Mouse (Mus musculus): ENCODE measurements around the gene Rere. TPM values are rescaled to one million over a fixed set of nuclear protein-coding genes. Genes with fewer than 3 reads are reported as not detected.
A peak's percentile ranks its signal among the peaks of the same experiment; 100 is the strongest.

The Rere gene
- polyA plus RNA-seq, 1 experiment from 2014 or later, result 41.2 TPM

DNA sequence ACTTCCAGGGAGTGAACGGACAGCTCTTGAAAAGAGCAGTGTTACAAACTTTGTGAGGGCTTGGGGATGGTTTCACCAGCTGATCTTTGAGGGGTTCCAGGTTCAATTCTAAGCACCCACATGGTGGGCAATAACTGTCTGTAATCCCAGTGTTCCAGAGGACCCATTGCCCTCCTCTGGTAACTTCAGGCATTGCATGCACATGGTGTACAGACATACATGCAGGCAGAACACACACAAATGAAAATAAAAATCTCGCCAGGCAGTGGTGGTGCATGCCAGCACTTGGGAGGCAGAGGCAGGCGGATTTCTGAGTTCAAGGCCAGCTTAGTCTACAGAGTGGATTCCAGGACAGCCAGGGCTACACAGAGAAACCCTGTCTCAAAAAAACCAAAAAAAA lies 10.5 kb downstream of the Rere start:
- ATAC-seq (ENCODE audit: low read depth), result no peak
- H3K4me1 ChIP-seq (replicated peaks), result peaks cover 33% of the 10 kb centered on the region
- no peak overlapping the region for H3K4me2 ChIP-seq
- H3K27me3 ChIP-seq, result no peaks in the 10 kb centered on the region
- no peak overlapping the region for H3K27ac ChIP-seq (replicated peaks)
- no peak overlapping the region for H3K4me3 ChIP-seq
- H3K9me3 ChIP-seq, result no peaks in the 10 kb centered on the region
- WGBS, result 95% methylated on average over 3 of the region's 3 CpGs
- peaks cover 21% of the 10 kb centered on the region for H3K36me3 ChIP-seq
- no peak overlapping the region for H3K9ac ChIP-seq

DNA sequence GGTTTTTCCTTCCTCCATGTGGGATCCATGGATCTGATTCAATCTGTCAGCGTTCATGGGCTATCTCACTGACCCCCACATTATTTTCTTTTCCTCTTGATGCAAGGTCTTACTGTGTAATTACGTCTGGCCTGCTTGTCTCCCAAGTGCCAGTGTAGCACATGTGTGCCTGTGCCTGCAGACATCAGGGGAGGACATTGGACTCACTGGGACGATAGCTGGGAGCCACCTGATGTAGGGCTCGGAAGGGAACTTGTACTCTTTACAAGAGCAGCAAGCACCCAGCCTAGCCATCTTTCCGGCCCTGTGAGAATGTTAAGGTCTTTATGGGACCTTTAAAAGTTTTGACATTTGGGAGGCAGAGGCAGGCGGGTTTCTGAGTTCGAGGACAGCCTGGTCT lies 13.4 kb downstream of the Rere start:
- Histone ChIP-seq H3K4me3 (no peak overlapping the region), H3K9ac (no peak overlapping the region), H3K4me1 (replicated peaks) (peaks cover 16% of the 10 kb centered on the region), H3K9me3 (no peaks in the 10 kb centered on the region), H3K27me3 (no peaks in the 10 kb centered on the region), H3K36me3 (peaks cover 21% of the 10 kb centered on the region), H3K4me2 (no peak overlapping the region), H3K27ac (replicated peaks) (no peak overlapping the region)
- no peak for ATAC-seq (ENCODE audit: low read depth)
- WGBS, result 90% methylated on average over 7 of the region's 7 CpGs

DNA sequence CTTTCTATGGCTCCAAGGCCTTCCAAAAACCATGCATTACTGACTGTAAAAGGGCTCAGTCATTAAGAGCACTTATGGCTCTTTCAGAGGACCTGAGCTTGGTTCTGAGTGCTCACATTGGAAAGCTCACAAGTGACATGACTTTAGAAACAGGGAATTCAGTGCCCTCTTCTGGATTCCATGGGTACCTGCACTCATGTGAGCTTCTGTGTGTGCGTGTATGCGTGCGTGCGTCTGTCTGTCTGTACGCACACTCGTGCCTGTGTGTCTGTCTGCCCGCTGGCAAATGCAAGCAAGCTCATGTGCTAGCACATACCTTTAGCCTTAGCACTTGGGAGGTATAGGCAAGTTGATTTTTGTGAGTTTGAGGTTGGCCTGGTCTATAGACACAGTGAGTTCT lies 14.5 kb downstream of the Rere start:
- Histone ChIP-seq H3K4me3 (no peak overlapping the region), H3K9me3 (no peaks in the 10 kb centered on the region), H3K4me1 (replicated peaks) (peaks cover 15% of the 10 kb centered on the region), H3K27ac (replicated peaks) (no peak overlapping the region), H3K4me2 (no peak overlapping the region), H3K27me3 (no peaks in the 10 kb centered on the region), H3K9ac (no peak overlapping the region), H3K36me3 (peaks cover 14% of the 10 kb centered on the region)
- ATAC-seq (ENCODE audit: low read depth), result no peak
- 98% methylated on average over 7 of the region's 7 CpGs for WGBS

DNA sequence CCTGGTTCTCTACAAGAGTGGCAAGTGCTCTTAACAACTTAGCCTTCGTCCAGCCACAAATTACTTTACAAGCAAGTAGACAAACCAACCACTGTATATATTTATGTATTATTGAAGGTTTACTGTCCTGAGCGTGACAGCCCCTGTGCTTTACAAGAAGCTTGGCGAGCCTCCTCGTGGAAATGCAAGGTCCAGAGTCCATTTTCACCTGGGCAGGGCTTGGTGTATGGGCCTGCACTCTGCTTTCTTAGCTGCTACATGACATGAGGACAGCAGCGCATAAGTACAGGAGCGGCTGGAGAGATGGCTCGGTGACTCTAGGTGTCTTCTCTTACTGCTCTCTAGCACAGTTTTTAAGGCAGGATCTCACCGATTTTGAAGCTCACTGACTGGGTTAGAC lies 21.3 kb downstream of the Rere start:
- Histone ChIP-seq H3K27me3 (no peaks in the 10 kb centered on the region), H3K36me3 (no peaks in the 10 kb centered on the region), H3K9ac (no peak overlapping the region), H3K27ac (replicated peaks) (no peak overlapping the region), H3K4me3 (no peak overlapping the region), H3K4me2 (no peak overlapping the region), H3K9me3 (no peaks in the 10 kb centered on the region), H3K4me1 (replicated peaks) (peaks cover 45% of the 10 kb centered on the region)
- 94% methylated on average over 8 of the region's 8 CpGs for WGBS
- no peak for ATAC-seq (ENCODE audit: low read depth)

DNA sequence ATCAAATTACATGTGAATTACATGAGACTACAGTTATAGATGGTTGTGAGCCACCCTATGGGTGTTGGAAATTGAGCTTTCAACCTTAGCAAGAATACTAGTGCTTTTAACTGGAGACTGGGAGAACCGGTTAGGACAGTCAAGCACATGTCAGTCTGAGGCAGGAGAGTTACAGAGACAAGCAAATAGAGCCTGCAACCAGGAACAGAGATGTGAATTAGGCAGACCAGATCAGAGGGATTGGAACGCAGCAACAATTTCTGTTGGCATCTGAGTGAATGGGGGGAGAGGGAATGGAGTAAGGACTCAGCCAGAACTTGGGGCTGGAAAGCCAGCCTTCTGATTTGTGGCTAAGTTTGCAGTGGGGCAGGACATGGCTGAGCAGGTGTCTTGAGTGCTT lies 25.3 kb downstream of the Rere start:
- H3K4me3 ChIP-seq, result no peak overlapping the region
- no peak overlapping the region for H3K27ac ChIP-seq (replicated peaks)
- H3K4me1 ChIP-seq (replicated peaks), result peaks cover 74% of the 10 kb centered on the region
- no peaks in the 10 kb centered on the region for H3K9me3 ChIP-seq
- no peak overlapping the region for H3K9ac ChIP-seq
- no peaks in the 10 kb centered on the region for H3K36me3 ChIP-seq
- no peaks in the 10 kb centered on the region for H3K27me3 ChIP-seq
- WGBS, result 72% methylated on average over 2 of the region's 2 CpGs
- no peak overlapping the region for H3K4me2 ChIP-seq
- ATAC-seq (ENCODE audit: low read depth), result no peak

DNA sequence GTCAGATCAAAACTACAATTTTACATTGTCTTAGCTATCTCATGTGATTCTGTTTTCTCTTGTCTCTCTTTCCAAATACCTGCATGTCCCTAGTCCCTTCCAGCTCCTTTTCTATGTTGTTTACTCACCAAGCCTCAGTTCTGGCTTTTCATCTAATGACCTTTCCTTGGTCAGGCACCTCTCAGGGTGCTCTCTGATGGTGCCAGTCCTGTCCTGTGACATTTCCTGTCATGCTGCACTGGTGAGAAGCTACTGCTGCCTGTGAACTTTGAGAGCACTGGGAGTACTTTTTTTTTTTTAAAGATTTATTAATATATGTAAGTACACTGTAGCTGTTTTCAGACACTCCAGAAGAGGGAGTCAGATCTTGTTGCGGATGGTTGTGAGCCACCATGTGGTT lies 25.8 kb downstream of the Rere start:
- ATAC-seq (ENCODE audit: low read depth), result no peak
- Histone ChIP-seq H3K4me1 (replicated peaks) (peaks cover 78% of the 10 kb centered on the region), H3K36me3 (no peaks in the 10 kb centered on the region), H3K9me3 (no peaks in the 10 kb centered on the region), H3K27me3 (no peaks in the 10 kb centered on the region), H3K4me2 (no peak overlapping the region), H3K27ac (replicated peaks) (no peak overlapping the region), H3K4me3 (no peak overlapping the region), H3K9ac (no peak overlapping the region)
- 94% methylated on average over 1 of the region's 1 CpGs for WGBS

DNA sequence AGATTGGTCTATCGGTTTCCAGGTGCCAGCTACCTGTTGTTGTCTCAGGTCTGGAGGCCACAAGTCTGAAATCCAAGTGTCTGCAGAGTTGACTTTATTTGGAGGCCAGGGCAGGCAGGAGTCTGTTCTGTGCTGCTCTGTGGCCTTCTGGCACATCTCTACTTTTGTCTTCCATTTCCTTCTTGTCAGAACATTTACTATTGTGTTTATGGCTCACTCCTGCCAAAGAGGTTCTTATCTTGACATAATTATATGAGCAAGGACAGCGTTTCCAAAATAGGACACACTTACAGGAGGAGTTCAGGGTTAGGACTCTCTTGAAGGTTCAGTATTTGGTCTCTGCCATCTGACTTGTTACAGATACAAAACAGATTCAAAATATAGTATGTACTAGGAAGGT lies 30.0 kb downstream of the Rere start:
- Histone ChIP-seq H3K36me3 (no peaks in the 10 kb centered on the region), H3K9me3 (no peaks in the 10 kb centered on the region), H3K27me3 (no peaks in the 10 kb centered on the region), H3K4me1 (replicated peaks) (peaks cover 58% of the 10 kb centered on the region), H3K4me3 (no peak overlapping the region), H3K4me2 (no peak overlapping the region), H3K27ac (replicated peaks) (no peak overlapping the region), H3K9ac (no peak overlapping the region)
- no peak for ATAC-seq (ENCODE audit: low read depth)
- 89% methylated on average over 2 of the region's 2 CpGs for WGBS

DNA sequence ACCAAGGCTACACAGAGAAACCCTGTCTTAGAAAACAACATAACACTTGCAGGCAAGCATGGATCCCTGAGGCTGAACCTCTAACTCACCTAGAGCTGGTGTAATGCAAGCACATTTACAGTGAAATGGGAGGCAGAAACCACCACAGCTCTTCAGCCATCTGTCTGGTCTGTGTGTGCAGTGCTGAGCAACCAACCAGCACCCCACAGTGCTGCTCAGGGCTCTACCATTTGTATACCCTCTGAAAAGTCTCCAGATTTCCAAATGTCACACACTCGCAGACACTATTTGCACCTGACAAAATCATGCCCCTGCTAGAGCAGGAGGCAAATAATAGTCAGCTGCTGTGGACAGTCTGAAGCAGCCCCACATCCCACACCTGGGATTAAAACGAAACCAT lies 31.2 kb downstream of the Rere start:
- Histone ChIP-seq H3K9ac (no peak overlapping the region), H3K9me3 (no peaks in the 10 kb centered on the region), H3K4me1 (replicated peaks) (peaks cover 46% of the 10 kb centered on the region), H3K27me3 (no peaks in the 10 kb centered on the region), H3K4me2 (no peak overlapping the region), H3K27ac (replicated peaks) (peak overlapping the region; percentile 46; the same call in 1 of the 2 replicates), H3K4me3 (no peak overlapping the region), H3K36me3 (no peaks in the 10 kb centered on the region)
- no peak for ATAC-seq (ENCODE audit: low read depth)
- WGBS, result 93% methylated on average over 2 of the region's 2 CpGs

DNA sequence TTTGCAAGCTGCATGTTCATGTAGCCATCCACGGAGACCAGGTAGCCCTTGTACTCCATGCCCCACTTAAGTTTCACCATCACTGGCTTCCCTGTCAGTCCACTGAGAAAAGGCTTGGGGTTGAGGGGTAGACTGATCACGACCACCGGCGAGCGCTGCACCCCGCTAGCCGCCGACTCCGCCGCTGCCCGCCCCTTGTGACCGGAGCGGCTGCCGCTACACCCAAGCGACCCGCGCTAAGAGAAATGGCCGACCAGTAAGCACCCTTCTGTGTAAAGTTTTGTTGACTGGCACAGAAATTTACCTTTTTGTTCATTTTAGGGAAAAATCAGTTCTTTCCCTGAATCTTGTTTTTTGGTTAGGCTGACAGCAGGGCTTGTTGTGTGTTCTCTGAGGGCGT lies 33.9 kb downstream of the Rere start:
- H3K9me3 ChIP-seq, result no peaks in the 10 kb centered on the region
- no peak overlapping the region for H3K9ac ChIP-seq
- H3K4me2 ChIP-seq, result no peak overlapping the region
- no peak for ATAC-seq (ENCODE audit: low read depth)
- peaks cover 39% of the 10 kb centered on the region for H3K4me1 ChIP-seq (replicated peaks)
- H3K36me3 ChIP-seq, result no peaks in the 10 kb centered on the region
- 97% methylated on average over 19 of the region's 19 CpGs for WGBS
- H3K27me3 ChIP-seq, result no peaks in the 10 kb centered on the region
- H3K27ac ChIP-seq (replicated peaks), result no peak overlapping the region
- no peak overlapping the region for H3K4me3 ChIP-seq

DNA sequence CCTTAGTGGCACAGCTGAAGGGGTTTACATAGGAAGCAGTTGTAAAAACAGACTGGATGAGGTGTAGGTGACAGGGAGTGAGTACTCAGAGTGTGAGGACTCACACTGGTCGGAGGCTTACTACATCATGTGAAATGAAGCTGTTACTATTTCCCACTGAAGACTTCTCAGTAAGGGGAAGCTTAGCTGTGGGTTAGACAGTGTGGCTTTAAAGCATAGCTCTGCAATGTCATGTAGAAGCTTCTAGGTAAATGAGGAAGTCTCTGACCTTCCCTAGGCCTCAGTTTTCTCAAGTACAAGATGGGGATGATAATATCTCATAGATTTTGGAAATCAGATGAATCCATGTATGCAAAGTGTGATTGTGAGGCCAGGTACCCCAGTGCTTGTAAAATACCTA lies 35.1 kb downstream of the Rere start:
- H3K9me3 ChIP-seq, result no peaks in the 10 kb centered on the region
- no peak overlapping the region for H3K9ac ChIP-seq
- ATAC-seq (ENCODE audit: low read depth), result no peak
- H3K27ac ChIP-seq (replicated peaks), result no peak overlapping the region
- no peak overlapping the region for H3K4me2 ChIP-seq
- no peaks in the 10 kb centered on the region for H3K27me3 ChIP-seq
- H3K4me1 ChIP-seq (replicated peaks), result peaks cover 31% of the 10 kb centered on the region
- no peak overlapping the region for H3K4me3 ChIP-seq
- H3K36me3 ChIP-seq, result no peaks in the 10 kb centered on the region
- WGBS, result 86% methylated on average over 1 of the region's 1 CpGs

DNA sequence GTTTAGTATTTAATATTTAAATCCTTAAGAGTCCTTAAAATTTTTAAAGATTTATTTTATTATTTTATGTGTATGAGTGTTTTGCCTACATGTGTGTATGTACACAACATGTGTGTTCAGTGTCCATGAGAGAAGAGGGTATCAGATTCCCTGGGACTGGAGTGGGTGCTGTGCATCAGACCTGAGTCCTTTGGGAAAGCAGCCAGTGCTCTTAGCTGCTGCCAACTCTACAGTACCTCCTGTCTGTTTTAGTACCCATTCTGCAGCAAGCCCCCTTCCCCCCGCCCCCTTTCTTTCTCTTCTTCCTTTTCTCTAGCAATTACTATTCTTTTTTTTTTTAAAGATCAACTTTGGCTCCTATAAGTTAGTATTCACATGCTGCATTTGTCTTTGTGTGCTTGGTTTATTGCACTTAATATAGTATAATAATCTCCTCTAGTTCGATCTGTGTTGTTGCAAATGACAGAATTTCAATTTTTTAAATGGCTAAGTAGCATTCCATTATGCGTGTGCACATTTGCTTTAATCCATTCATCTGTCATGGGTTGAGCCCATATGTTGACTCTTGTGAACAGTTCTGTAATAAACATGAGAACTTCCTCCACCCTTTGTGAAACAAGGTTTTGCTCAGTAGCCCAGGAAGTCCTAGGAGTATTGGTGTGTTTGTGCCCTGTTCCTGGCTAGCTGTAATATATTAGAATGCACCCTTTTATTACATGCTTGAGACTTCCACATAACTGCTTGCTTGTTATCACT lies 43.8 kb downstream of the Rere start:
- H3K4me3 ChIP-seq, result no peak overlapping the region
- no peak overlapping the region for H3K9ac ChIP-seq
- no peaks in the 10 kb centered on the region for H3K9me3 ChIP-seq
- no peaks in the 10 kb centered on the region for H3K36me3 ChIP-seq
- H3K4me2 ChIP-seq, result no peak overlapping the region
- no peaks in the 10 kb centered on the region for H3K27me3 ChIP-seq
- ATAC-seq (ENCODE audit: low read depth), result no peak
- 77% methylated on average over 3 of the region's 3 CpGs for WGBS
- peaks cover 29% of the 10 kb centered on the region for H3K4me1 ChIP-seq (replicated peaks)
- no peak overlapping the region for H3K27ac ChIP-seq (replicated peaks)

DNA sequence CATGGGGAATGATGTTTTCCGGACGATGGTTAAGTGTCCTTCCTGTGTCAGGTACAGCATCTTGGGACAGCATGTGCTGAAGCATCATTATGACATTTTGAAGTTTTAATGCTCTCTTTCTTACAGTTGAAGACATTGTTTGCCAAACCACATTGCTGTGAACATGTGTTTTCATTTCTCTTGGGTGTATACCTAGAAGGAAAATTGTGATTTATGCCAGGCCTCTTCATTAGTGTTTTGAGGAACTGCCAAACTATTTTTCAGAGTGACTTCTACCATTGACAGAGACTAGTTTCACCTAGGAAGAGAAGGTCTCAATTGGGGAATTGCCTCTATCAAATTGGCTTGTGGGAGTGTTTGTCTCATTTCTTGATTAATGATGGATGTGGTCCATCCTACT lies 44.6 kb downstream of the Rere start:
- H3K4me1 ChIP-seq (replicated peaks), result peaks cover 27% of the 10 kb centered on the region
- H3K4me3 ChIP-seq, result no peak overlapping the region
- no peaks in the 10 kb centered on the region for H3K27me3 ChIP-seq
- H3K9me3 ChIP-seq, result no peaks in the 10 kb centered on the region
- no peak overlapping the region for H3K9ac ChIP-seq
- ATAC-seq (ENCODE audit: low read depth), result no peak
- 64% methylated on average over 2 of the region's 2 CpGs for WGBS
- H3K36me3 ChIP-seq, result no peaks in the 10 kb centered on the region
- no peak overlapping the region for H3K27ac ChIP-seq (replicated peaks)
- no peak overlapping the region for H3K4me2 ChIP-seq

DNA sequence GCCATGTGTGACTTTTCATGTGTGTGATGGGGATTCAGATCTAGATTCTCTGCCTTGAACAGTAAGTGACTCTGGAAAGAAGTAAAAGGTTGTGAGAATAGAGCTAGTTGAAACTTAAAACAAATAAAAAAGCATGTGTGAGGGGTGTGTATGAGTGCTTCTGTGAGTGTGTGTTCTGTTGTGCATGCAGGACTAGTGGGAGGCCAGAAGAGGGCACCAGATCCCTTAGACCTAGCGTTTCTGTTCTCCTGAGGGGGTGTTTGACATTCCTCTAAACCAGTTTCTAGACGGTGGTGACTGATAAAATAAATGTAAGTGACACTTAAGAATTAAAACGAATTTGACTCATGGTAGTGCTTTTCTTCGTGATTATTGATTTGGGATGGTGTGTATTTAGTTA lies 46.0 kb downstream of the Rere start:
- Histone ChIP-seq H3K4me2 (no peak overlapping the region), H3K27me3 (no peaks in the 10 kb centered on the region), H3K4me1 (replicated peaks) (peaks cover 34% of the 10 kb centered on the region), H3K4me3 (no peak overlapping the region), H3K36me3 (no peaks in the 10 kb centered on the region), H3K27ac (replicated peaks) (no peak overlapping the region), H3K9me3 (no peaks in the 10 kb centered on the region), H3K9ac (no peak overlapping the region)
- ATAC-seq (ENCODE audit: low read depth), result no peak
- WGBS, result 84% methylated on average over 4 of the region's 4 CpGs
